Mouse (Mus musculus) intestine, embryonic 14.5 days (tissue): ENCODE measurements around the gene Tab2. TPM values are rescaled to one million over a fixed set of nuclear protein-coding genes. Genes with fewer than 3 reads are reported as not detected.

Source experiments
- ATAC-seq: fragments of 200-750 bp; cut with Nextera tagmentation; replicated peaks from 2 replicates; pipeline ENCODE4 v1.8.0; 2017; ENCODE audit warnings: low read depth, moderate number of reproducible peaks, moderate TSS enrichment, moderate library complexity; ENCODE audit not compliant: low FRiP score, low TSS enrichment
- DNase-seq: peaks from one replicate; pipeline ENCODE4 v3.0.0-alpha.2; 2018; ENCODE audit warnings: low spot score
- H3K27ac ChIP-seq: fragments of 300-500 bp; sonication (generic); 2 replicates; pipeline ENCODE4 v1.5.1; 2014; ENCODE audit warnings: low read depth, mild to moderate bottlenecking, control low read depth
- H3K27me3 ChIP-seq: fragments of 300-500 bp; sonication (generic); replicated peaks from 2 replicates; pipeline ENCODE4 v1.6.1; 2014; ENCODE audit warnings: low read length, control low read depth; ENCODE audit not compliant: control insufficient read depth, insufficient read depth
- H3K36me3 ChIP-seq: fragments of 300-500 bp; sonication (generic); 2 replicates; pipeline ENCODE4 v1.6.1; 2014; ENCODE audit warnings: low read length, control low read depth; ENCODE audit not compliant: control insufficient read depth, insufficient read depth
- H3K4me1 ChIP-seq: fragments of 300-500 bp; sonication (generic); replicated peaks from 2 replicates; pipeline ENCODE4 v1.6.1; 2014; ENCODE audit warnings: low read length, control low read depth, mixed read lengths; ENCODE audit not compliant: control insufficient read depth, insufficient read depth
- H3K4me2 ChIP-seq: fragments of 300-500 bp; sonication (generic); 2 replicates; pipeline ENCODE4 v1.6.1; 2014; ENCODE audit warnings: low read length
- H3K4me3 ChIP-seq: fragments of 300-500 bp; sonication (generic); 2 replicates; pipeline ENCODE4 v1.5.1; 2014; ENCODE audit warnings: low read depth, low read length, control low read depth, mixed read lengths
- H3K9ac ChIP-seq: fragments of 300-500 bp; sonication (generic); 2 replicates; pipeline ENCODE4 v1.6.1; 2014; ENCODE audit warnings: mild to moderate bottlenecking, low read length
- H3K9me3 ChIP-seq: fragments of 300-500 bp; sonication (generic); 2 replicates; pipeline ENCODE4 v1.6.1; 2016; ENCODE audit warnings: low read length, control low read depth; ENCODE audit not compliant: control insufficient read depth
- WGBS: fragments of 180-500 bp; shearing (Covaris S2); extraction: QIAGEN DNeasy Blood & Tissue Kit; methylation state at CpG from one replicate; pipeline ENCODE4 v1.1.7; 2014; 5-methylcytosine and 5-hydroxymethylcytosine counted together
- polyA plus RNA-seq: library from polyadenylated mRNA; unstranded; fragments of >200 nt; fragmentation: Nextera tagmentation; extraction: Ambion mirVana; gene quantifications from 2 replicates; pipeline ENCODE4 v1.2.1, GENCODE M21; 2014

Gene Tab2
- polyA plus RNA-seq, 1 experiment from 2014 or later = 27.7 TPM

GRCm38 (mm10) chr10:7955634-7956121 lies 352 bp downstream of the Tab2 start:
- peak overlapping the region; percentile 98 for H3K9ac ChIP-seq
- H3K4me2 ChIP-seq = peak overlapping the region; percentile 89
- peak overlapping the region; percentile 65 for H3K4me3 ChIP-seq
- WGBS = 0% methylated on average over 13 of the region's 76 CpGs
- peak overlapping the region; percentile 99 for H3K27ac ChIP-seq
- ATAC-seq (peak; percentile 63), DNase-seq (peak; percentile 81)
- H3K27me3 ChIP-seq = no peaks in the 10 kb centered on the region
- H3K4me1 ChIP-seq = peaks cover 14% of the 10 kb centered on the region
- H3K36me3 ChIP-seq = no peaks in the 10 kb centered on the region
- H3K9me3 ChIP-seq = no peaks in the 10 kb centered on the region

DNA sequence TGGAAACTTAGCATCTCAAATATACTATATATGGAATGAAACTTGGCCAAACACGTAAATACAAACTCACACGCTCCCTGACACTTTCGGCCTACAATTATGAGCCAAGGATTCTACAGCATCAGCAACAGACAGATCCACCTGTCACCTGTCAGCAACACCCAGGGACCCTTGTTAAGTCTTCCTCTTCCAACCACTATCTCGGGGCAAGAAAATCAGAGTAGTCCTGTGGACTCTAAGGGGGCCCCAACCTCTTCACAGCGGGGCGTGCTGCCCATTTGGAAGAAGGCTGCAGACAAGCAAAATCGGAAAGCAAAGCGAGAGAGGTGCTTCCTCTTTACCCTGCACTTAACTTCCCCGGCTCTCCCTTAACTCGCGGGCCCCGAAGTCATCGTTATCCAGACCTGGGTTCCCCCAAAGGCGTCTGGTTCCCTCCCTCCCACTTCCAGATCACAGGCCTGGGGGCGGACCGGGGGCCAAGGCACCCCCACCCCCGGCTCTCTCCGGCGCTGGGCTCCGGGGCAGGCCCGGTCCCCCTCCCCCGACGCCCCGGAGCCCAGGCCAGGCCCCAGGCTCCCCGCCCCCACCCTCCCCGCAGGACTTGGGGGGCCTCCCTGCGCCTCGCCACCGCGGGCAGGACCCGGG lies 919 bp downstream of the Tab2 start:
- H3K27me3 ChIP-seq = no peaks in the 10 kb centered on the region
- peak overlapping the region; percentile 89 for H3K4me2 ChIP-seq
- under 1% methylated on average over 31 of the region's 31 CpGs for WGBS
- peak overlapping the region; percentile 99 for H3K27ac ChIP-seq
- no peaks in the 10 kb centered on the region for H3K36me3 ChIP-seq
- H3K9ac ChIP-seq = peak overlapping the region; percentile 98
- peak overlapping the region; percentile 65 for H3K4me3 ChIP-seq
- H3K9me3 ChIP-seq = no peaks in the 10 kb centered on the region
- ATAC-seq (no peak; the same call in 1 of the 2 replicates), DNase-seq (peak; percentile 79)
- H3K4me1 ChIP-seq = peaks cover 14% of the 10 kb centered on the region

GRCm38 (mm10) chr10:7954627-7954988 lies 1.4 kb downstream of the Tab2 start:
- Histone ChIP-seq H3K36me3 (no peaks in the 10 kb centered on the region), H3K9me3 (no peaks in the 10 kb centered on the region), H3K4me3 (peak overlapping the region; percentile 65), H3K9ac (peak overlapping the region; percentile 98), H3K4me1 (peaks cover 14% of the 10 kb centered on the region), H3K27ac (peak overlapping the region; percentile 99; the same call in 1 of the 2 replicates), H3K4me2 (peak overlapping the region; percentile 89), H3K27me3 (no peaks in the 10 kb centered on the region)
- peak; percentile 56 for DNase-seq
- 2% methylated on average over 5 of the region's 5 CpGs for WGBS
- no peak for ATAC-seq

DNA sequence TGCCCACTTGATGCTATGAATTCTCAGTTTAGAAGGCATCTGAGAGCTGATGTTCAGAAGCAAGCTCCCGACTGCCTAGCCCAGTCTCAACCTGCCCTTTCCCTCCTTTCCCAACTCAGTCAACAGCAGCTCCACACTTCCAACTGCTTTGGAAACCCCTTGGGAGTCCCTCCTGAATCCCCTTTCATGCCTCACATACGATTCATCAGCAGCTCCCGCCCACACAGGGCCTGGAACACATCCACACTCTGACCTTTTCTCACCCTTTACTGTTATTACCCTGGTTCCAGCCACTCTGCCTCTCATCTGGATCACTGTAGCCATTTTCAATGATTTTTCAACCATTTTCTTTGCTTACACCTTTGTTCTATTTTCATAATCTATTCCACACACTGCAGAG lies 13.0 kb downstream of the Tab2 start:
- WGBS = 25% methylated on average over 3 of the region's 3 CpGs
- no peak for DNase-seq
- no peak overlapping the region for H3K4me3 ChIP-seq
- ATAC-seq = no peak
- no peaks in the 10 kb centered on the region for H3K27me3 ChIP-seq
- no peak overlapping the region for H3K4me2 ChIP-seq
- peaks cover 7% of the 10 kb centered on the region; the same call in 1 of the 2 replicates for H3K36me3 ChIP-seq
- no peaks in the 10 kb centered on the region for H3K9me3 ChIP-seq
- no peak overlapping the region for H3K9ac ChIP-seq
- 0 out of 2 replicates have a peak, but pooled peaks cover 3% of the 10 kb centered on the region for H3K4me1 ChIP-seq
- H3K27ac ChIP-seq = no peak overlapping the region

GRCm38 (mm10) chr10:7936556-7937192 lies 19.4 kb downstream of the Tab2 start:
- WGBS = 77% methylated on average over 6 of the region's 6 CpGs
- H3K4me1 ChIP-seq = peaks cover 5% of the 10 kb centered on the region; the same call in 1 of the 2 replicates
- H3K4me2 ChIP-seq = no peak overlapping the region
- no peak for ATAC-seq
- DNase-seq = no peak
- H3K27ac ChIP-seq = no peak overlapping the region
- no peak overlapping the region for H3K4me3 ChIP-seq
- H3K36me3 ChIP-seq = no peaks in the 10 kb centered on the region
- no peak overlapping the region for H3K9ac ChIP-seq
- no peaks in the 10 kb centered on the region for H3K9me3 ChIP-seq
- no peaks in the 10 kb centered on the region for H3K27me3 ChIP-seq

GRCm38 (mm10) chr10:7932958-7933357 lies 23.1 kb downstream of the Tab2 start:
- no peak for ATAC-seq

DNA sequence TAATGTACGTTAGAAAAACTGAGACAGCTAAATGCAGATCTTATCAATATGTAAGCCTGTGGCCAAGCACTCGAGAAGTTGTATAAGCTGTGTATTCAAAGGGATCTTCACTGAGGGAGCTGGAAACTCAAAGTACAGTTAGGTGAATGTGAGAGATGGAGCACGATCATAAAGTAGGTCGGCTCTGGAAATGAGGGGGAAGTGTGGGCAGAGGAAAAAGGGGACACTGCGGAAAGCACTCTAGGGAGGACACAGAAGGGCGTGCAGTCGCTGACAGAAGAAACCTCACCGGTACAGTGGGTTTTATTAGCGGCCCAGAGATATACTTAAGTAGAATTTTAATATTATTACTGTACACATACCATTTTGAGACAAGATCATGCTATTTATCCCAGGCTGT lies 27.0 kb downstream of the Tab2 start:
- Histone ChIP-seq H3K27ac (no peak overlapping the region), H3K4me3 (no peak overlapping the region), H3K4me1 (0 out of 2 replicates have a peak, but pooled peaks cover 5% of the 10 kb centered on the region), H3K9ac (no peak overlapping the region), H3K36me3 (0 out of 2 replicates have a peak, but pooled peaks cover 5% of the 10 kb centered on the region), H3K27me3 (no peaks in the 10 kb centered on the region), H3K9me3 (no peaks in the 10 kb centered on the region), H3K4me2 (no peak overlapping the region)
- no peak for DNase-seq
- WGBS = 84% methylated on average over 9 of the region's 9 CpGs
- no peak for ATAC-seq

More at GRCm38 (mm10) chr10:7932958-7933357, 23.1 kb downstream of the Tab2 start:
- 82% methylated on average over 2 of the region's 2 CpGs for WGBS
- no peak overlapping the region for H3K9ac ChIP-seq
- no peaks in the 10 kb centered on the region for H3K27me3 ChIP-seq
- H3K27ac ChIP-seq = no peak overlapping the region
- H3K36me3 ChIP-seq = no peaks in the 10 kb centered on the region
- H3K9me3 ChIP-seq = no peaks in the 10 kb centered on the region
- no peak for DNase-seq
- no peak overlapping the region for H3K4me2 ChIP-seq
- H3K4me1 ChIP-seq = peaks cover 5% of the 10 kb centered on the region; the same call in 1 of the 2 replicates
- H3K4me3 ChIP-seq = no peak overlapping the region

- no peak for DNase-seq
Measured at GRCm38 (mm10) chr10:7925481-7925880, 30.5 kb downstream of the Tab2 start.

More at GRCm38 (mm10) chr10:7925481-7925880, 30.5 kb downstream of the Tab2 start:
- 76% methylated on average over 11 of the region's 11 CpGs for WGBS
- no peaks in the 10 kb centered on the region for H3K27me3 ChIP-seq
- H3K36me3 ChIP-seq = peaks cover 31% of the 10 kb centered on the region
- H3K4me1 ChIP-seq = no peaks in the 10 kb centered on the region
- no peak overlapping the region for H3K4me2 ChIP-seq
- no peaks in the 10 kb centered on the region for H3K9me3 ChIP-seq
- ATAC-seq = no peak
- H3K27ac ChIP-seq = no peak overlapping the region
- no peak overlapping the region for H3K9ac ChIP-seq
- no peak overlapping the region for H3K4me3 ChIP-seq
